Mouse (Mus musculus) brain, embryonic 18.5 days (tissue): Measurements from ENCODE around the gene Pomt1.
A peak's percentile ranks its signal among the peaks of the same experiment; 100 is the strongest.

ENCODE experiments used
- DNase-seq: peaks from one replicate; pipeline ENCODE4 v3.0.0-alpha.2; 2012; ENCODE audit warnings: low read depth, low spot score

The Pomt1 gene

DNA sequence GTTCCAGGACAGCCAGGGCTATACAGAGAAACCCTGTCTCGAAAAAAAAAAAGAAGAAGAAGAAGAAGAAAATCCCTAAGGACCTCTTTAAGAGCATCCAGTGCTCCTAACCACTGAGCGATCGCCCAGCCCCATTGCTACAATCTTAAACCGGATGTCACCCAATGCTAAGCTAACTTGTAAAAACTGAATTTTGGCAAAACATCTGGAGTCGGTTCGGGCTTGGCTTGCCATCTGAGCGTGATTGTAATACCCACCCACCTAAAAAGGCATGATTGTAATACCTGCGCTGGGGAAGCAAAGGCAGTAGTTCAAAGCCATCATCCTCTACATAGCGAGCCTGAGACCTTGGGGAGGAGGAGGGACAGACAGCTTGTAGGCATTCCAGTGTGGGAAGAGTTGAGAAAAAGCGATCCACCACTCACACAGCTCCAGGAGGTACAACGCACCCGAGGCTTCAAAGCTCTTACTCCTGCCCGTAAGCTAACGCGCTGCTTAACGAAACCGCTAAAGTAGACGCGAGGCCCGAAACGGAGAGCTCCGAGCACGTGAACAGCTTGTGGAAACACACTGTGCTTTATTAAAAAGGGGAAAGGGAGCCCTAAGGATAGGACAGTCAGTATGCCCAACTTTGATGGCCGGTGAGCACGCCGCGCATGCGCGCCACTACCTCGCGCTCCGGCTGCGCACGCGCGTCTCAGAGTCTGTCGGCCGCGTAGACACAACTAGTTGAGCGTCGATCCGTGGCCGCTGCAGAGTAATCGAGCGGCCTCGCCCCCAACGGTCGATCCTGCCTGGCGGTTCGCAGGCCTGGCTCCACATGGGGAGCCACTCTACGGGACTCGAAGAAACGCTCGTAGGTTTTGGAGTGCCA, at the start of gene Pomt1:
Gene Pomt1 (plus strand): TSS at position 705 of the 874 bp plus-strand sequence.
- peak; percentile 88 for DNase-seq

DNA sequence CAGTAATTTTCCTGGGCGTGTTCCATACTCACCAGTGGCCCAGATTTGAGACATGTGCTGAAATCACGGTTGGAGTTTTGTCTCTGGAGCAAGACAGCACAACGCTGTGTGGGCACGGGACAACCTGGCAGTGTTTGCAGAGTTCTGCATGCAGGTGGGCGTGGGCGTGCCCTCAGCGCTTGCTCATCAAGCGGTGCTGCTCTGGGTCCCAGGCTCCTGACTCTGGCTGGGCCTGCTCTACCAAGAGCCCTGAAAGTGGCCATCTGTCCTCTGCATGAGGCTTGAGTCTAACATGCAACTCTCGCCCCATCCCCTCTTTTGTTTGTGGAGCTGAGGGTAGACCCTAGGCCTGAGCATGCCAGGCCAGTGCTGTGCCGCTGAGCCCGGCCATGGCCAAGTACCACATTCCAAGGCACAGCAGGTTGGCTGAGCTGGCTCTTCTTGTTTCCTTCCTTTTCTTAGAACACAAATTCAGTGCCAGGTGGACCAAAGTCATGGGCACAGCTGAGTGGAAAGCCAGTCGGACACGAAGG, 49.3 kb upstream of the Pomt1 start:
- no peak for DNase-seq

DNA sequence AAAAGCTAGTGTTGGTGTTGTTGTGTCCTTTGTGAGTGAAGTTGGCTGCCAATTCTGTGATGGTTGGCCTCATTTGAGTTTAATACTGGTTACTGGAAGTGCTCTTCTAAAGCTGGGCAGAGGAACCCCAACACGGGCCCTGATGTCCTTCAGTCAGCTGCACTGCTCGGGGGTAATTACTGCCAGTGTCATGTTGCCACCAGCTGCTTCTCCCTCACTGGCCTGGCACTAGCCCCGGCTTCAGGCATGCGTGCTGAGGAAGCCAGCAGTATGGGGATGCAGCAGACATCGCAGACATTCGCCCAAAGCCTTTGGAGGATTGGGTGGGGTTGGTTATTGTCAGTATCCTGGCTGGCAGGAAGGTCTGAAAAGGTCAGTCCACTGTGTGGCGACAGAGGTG, 48.7 kb upstream of the Pomt1 start:
- no peak for DNase-seq

DNA sequence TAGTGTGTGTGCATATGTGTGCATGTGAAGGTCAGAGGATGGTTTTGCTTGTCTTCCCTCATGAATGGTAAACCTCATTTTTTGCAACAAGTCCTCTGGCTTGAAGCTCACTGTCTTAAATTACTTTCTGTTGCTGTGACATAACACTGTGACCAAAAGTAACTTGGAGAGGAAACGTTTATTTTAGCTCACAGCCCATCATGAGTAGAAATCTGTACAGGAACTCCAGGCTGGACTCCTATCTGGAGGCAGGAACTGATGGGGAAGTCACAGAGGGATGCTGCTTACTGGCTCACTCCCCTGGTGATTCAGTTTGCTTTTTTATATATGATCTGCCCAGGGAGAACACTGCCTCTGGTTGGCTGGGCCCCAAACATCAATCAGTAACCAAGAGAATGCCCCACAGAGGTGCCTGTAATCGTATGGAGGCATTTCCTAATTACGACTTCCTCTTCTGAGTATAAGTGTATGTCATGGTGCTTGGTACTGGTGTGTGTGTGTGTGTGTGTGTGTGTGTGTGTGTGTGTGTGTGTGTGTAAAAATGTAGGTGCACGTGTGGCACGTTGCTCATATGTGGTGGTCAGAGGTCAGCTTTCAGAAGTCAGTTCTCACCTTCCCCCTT, 47.2 kb upstream of the Pomt1 start:
- no peak for DNase-seq

DNA sequence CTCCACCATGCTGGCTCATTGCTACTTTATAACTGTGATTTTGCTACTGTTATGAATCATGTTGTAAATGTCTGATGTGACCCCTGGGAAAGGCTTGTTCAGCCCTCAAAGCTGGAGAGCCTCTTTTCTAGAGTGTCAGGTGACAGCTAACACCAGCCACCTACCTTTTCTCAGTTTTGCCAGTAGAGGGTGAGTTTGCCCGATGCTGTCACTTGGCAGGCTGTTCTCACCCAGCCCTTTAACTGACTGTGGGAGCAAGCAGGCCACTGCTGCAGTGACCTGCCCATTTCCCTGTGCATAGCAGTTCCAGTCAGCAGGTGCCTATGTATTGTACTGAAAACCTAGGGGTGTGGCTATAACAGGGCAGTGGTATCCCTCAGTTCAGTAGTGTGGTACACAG, 45.8 kb upstream of the Pomt1 start:
- DNase-seq: no peak

DNA sequence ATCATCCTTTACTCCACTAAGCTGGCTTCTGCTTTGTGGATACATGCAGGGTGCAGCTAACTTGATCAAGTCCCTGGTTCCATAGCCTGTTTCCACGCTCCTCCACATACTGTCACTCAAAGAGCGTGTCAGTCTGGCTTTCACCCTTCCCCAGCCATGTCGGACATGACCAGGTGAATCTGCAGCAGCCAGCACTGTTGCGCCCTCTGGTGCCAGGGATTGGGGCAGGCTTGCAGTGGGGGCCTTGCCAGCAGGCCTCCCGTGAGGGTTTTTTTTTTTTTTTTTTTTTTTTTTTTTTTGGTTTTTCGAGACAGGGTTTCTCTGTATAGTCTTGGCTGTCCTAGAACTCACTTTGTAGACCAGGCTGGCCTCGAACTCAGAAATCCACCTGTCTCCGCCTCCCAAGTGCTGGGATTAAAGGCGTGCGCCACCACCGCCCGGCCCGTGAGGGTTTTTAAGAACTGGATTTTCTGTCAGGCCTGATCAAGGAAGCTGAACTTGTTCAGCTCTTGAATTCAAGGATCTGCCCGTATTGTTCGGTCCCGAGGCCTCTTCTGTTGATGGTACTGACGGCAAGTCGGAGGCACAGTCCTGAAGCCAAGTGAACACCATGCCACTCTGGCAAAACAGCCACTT, 44.4 kb upstream of the Pomt1 start:
- DNase-seq: no peak

DNA sequence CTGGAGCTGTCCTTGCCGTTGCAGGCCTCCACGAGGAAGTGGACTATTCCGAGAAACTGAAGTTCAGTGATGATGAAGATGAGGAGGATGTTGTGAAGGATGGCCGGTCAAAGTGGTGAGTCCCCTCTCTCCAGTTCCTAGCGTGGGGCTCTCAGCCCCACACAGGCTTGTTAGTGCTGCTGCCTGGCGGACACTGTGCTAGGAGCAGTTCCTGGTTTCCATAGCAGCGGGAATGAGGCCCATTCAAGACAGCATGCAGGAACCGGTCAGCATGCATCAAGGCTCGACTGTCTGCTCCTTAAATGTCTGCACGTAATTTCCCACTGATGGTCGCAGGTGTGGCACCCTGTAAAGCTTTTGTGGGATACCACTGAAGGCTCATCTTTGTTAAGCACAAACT, 37.4 kb upstream of the Pomt1 start:
- no peak for DNase-seq

DNA sequence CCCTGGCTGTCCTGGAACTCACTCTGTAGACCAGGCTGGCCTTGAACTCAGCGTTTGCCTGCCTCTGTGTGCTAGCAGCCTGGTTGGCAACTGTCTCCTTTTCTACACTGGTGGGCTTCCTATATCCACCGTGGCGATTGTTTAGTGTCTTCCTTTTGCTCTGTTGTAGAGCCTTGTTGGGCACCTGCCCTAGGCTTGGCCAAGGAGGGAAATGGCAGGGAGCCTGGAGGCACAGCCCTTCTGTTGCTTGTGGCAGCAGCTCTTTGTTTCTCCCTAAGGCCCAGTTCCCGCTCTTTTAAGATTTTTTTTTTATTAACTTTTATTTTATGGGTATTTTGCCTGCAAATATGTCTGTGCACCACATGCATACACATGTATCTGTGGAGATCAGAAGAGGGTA, 36.4 kb upstream of the Pomt1 start:
- DNase-seq: no peak

DNA sequence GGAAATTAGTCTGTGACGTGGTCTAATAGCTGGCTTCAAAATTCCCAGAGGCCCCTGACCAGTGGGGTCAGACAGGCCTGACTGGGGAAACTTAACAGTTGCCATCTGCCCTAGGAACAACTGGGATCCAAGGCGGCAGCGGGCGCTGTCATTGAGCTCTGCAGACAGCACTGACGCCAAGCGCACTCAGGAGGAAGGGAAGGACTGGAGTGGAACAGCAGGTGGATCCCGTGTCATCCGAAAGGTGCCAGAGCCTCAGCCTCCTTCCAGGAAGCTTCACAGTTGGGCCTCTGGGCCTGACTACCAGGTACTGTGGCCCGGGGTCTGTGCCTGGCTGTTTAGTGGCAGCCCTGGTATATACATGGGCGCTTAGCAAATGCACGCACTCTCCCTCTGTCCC, 35.7 kb upstream of the Pomt1 start:
- no peak for DNase-seq

DNA sequence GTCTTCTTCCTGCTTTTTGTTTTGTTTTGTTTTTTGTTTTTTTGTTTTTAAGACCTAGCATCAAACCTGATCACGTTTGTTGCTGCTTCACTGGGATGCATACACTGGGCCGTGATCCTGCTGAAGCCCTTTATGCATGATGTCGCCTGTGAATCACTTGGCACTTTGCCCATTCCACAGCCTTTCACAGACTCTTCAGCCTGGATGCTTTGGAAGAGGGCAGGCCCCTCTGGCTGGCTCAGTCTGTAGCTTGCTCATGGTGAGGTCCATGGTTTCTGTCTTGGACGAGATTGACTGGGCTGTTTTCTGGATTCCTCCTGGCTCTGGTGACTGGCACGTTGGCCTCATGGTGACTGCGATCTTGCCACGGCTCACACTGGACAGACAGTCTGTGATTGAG, 34.9 kb upstream of the Pomt1 start:
- peak; percentile 30 for DNase-seq

DNA sequence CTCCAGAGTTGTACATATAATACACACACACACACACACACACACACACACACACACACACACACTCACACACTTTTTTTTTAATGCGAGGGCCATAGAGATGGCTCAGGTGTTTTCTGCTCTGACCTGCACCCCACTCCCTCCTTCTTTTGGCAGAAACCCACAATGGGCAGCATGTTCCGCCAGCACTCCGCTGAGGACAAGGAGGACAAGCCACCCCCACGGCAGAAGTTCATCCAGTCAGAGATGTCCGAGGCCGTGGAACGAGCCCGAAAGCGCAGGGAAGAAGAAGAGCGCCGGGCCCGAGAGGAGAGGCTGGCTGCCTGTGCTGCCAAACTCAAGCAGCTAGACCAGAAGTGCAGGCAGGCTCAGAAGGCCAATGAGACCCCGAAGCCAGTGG, 32.5 kb upstream of the Pomt1 start:
- DNase-seq: no peak

DNA sequence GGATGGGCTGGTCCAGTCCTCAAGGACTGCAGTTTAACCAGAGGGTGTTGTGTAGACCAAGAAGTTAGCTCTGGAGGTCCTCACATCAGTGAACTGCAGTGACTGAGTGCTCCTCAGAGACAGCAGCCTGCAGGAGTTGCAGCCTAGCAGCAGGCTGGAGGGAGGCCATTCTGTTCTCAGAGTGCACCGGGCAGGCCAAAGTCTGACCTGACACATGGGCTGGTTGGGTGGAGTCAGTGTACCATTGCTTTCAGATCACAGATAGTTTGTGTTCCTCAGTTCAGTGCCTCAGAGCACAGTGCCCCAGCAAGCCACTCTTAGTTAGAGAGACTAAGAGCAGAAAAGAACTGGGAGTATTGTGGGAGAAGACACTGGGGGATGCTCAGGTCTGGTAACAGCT, 28.7 kb upstream of the Pomt1 start:
- no peak for DNase-seq

DNA sequence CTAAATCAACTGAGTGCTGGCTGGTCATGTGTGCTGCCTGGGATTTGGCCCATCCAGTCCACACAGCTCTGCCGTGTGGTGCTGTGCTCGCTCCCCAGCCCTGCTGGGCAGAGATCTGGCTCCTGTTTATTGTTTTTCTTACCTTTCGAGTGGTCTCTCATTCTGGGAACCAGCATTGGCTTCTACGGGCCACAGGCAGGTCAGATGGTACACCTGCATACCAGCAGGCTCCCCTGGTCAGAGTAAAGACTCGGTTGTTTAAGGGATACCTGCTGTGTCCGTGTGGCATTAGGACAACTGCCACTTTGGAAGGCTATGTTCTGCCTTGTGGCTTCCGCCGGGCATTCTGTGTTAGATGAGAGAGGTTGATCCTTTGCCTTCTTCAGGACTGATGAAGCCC, 24.7 kb upstream of the Pomt1 start:
- no peak for DNase-seq

DNA sequence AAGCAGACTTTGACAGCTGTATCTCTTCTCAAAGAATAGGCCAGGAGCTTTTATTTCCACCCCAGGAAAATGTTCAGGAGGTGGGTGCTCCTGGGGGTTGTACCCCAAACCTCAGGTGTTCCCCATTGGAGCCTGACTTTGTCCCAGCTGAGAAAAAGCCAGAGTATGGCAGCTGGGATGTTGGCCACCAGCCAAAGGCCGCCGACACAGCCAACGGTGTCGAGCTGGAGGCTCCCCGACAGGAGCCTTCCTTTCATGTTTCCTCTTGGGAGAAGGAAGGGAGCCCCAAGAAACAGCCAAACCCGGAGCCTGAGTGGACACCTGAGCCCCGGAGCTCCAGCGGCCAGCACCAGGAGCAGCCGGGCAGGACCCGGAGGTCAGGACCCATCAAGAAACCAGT, 23.4 kb upstream of the Pomt1 start:
- DNase-seq: no peak

DNA sequence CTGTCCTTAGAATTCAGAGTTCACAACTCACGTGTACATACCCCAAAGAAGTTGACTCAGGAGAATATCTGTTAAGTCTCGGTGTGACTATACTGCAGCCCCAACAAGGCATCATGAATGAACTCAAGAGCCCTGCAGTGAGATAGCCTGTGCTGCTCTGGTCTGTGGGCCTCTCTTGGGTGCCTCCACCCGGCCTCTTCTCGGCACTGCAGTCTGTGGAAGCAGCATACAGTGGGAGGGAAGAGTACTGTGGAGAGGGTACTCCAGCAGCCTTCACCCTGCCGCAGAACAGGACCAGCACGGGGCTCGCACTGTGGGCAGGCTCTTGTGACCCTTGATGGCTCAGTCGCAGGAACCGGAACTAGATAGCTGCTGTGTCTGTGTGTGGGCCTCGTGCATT, 20.8 kb upstream of the Pomt1 start:
- no peak for DNase-seq

DNA sequence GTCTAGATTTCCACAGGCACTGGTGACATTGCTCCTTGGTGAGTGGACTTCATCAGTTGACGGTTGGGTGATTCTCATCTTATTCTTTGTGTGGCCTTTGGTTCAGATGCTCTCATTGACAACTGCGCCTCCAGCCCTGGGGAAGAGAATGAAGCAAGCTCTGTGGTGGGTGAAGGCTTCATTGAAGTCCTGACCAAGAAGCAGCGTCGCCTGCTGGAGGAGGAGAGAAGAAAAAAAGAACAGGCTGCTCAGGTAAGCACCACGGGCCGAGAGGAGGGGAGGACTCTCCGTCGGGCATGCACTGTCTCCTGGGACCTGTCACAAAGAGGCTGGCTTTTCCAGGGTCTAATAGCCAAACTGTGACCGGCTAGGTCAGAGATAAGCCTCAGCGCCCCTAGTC, 19.9 kb upstream of the Pomt1 start:
- no peak for DNase-seq

DNA sequence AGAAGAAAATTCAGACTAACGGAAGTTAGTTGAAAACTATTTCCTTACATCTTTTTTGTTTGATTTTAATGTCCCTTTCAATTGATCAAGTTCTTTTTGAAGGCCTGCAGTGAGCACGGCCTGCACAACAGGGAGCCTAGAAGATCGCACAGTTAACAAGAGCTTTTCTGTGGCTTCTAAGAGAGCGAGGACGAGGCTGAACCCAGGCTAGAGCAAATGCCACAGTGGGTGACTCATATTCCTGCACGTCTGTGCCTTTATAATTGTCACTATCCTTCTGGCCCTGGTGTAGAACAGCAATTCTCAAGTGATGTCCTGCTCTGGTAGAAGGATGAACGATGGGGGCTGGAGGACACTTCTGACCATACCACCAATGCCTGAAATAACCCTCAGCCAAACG, 18.7 kb upstream of the Pomt1 start:
- DNase-seq: no peak

DNA sequence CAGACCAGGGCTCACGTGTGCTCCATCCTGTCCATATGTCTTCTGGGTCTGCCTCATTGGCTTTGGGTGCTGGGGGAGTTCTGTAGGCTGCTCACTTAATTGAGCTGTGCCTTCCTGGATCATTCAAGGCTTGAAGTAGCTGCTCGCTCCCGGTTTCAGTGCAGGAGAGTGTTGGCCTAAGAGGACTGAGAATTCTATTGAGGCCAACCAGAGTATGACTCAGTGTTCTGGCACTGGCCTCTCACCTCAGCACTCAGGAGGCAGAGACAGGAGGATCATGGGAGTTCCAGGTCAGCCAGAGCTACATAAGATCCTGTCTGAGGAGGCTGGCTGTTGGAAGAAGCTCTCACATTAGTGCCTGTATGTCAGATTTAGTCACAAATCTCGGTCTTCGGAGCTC, 18.3 kb upstream of the Pomt1 start:
- no peak for DNase-seq

DNA sequence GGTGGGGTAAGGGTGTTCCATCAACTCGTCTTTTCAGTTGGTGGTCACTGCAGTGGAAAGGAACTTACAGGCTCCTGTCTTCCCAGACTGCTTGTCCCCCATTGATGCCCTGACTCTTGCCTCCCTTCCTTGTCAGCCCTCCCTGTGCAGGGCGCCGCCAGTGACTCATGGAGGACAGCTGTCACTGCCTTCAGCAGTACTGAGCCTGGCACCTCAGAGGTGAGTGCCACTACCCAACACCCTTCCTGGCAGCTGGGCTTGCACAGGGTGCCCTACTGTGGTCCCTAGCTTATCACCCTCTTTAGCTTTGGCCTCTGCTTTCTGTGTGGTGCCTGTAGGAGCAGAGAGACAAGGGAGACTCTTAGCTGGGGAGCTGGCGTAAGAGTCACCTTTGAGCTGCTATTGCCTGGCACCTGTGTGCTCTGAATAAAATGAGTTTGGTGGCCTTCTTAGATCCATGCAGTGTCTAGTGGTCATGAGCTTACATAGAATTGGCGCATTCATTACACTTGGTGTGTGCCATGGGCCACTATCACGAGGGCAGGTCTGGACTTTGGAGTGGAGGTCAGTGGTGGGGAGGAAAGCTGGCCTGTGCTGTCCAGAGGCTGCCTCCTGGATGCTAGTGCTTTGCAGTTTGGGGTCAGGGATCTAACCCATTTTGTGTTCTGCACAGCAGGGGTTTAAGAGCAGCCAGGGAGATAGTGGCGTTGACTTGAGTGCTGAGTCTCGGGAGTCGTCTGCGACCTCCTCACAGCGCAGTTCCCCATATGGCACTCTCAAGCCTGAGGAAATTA, 17.7 kb upstream of the Pomt1 start:
- no peak for DNase-seq

DNA sequence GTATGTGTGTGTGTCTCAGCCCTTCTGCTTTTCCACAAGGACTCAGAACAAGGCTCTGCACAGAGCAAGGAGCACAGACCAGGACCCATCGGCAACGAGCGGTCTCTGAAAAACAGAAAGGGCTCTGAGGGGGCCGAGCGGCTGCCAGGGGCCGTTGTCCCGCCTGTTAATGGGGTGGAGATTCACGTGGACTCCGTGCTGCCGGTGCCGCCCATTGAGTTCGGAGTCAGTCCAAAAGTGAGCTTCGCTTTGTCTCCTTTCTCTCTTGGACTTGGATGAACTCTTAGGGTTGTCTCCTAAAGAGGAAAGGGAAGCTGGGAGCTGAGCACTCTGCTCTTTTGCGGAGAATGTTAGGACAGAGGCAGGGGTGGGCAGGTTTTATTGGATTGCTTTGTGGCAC, 16.9 kb upstream of the Pomt1 start:
- no peak for DNase-seq

DNA sequence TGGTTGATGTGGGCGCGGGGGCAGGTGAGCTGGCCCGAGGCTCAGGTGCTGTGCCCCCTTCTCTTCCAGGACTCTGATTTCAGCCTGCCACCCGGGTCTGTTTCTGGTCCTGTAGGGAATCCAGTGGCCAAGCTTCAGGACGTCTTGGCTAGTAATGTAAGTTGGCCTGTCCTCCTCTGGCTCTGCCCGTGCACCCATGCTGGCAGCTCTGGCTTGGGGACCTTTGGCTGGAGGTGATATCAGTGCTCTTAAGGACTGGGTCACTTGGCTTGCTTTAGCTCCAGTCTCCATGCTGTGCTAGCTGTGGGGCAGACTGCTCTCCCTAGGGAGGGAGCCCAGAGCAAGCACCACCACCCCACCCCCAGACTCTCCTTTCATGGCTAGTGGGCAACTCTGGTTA, 16.4 kb upstream of the Pomt1 start:
- no peak for DNase-seq

DNA sequence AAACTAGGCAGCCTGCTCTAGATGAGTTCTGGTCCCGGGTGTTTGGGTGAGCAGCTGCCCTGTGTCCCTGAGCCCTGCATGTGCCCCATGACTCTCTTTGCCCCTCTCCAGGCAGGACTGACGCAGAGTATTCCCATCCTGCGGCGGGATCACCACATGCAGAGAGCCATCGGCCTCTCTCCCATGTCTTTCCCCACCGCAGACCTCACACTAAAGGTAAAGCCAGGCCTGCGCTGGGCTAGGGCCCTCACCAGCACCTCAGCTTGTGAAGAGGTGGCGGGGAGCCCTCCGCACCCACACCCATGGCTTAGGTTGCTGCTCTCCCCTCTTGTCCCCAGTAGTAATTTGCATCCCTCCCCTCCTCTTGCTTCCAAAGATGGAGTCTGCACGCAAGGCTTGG, 15.4 kb upstream of the Pomt1 start:
- DNase-seq: no peak
